8 mouse cellular contexts compared by ENCODE assay signal in the genomic region with DNA sequence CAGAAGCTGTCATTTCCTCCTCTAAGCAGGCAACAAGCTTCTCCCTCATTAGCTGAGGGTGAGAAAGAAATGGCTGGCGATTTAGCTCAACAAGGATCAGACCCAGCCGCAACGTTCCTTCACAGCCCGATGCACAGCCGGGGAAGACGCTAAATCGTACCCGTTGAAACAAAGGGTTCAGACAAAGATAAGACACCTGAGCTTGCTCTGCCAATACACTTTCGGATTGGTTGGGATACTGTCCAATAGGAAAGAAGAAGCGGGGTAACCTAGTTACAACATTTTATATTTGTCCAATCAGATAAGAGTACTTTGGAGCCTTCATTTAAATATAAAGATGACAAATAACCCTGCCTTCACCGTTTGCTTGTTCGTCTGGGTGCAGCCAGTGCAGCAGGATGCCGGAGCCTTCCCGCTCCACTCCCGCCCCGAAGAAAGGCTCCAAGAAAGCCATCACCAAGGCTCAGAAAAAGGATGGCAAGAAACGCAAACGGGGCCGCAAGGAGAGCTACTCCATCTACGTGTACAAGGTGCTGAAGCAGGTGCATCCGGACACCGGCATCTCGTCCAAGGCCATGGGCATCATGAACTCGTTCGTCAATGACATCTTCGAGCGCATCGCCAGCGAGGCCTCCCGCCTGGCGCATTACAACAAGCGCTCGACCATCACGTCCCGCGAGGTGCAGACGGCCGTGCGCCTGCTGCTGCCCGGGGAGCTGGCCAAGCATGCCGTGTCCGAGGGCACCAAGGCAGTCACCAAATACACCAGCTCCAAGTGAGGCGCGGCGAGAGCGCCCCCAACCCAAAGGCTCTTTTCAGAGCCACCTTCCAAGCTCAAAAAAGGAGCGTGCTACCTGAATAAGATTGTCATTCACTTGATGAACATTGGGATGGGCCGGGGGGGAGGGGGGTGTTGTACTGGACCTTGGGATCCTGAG. TPM values are rescaled to one million over a fixed set of nuclear protein-coding genes. Genes with fewer than 3 reads are reported as not detected.
A peak's percentile ranks its signal among the peaks of the same experiment; 100 is the strongest.
DNase-seq lines count a peak whose midpoint lies in the region; ATAC-seq lines count a peak whose summit lies in the region.

Gene Hist3h2ba, plus strand, starts transcription at position 379 of the 938 bp plus-strand sequence.

- H3K9ac ChIP-seq in intestine, embryonic 14.5 days (ENCODE audit: low read length): peak within 1 kb of the TSS; percentile 61

- H3K27ac ChIP-seq in intestine, embryonic 14.5 days (ENCODE audit: low read depth): peak within 1 kb of the TSS; percentile 93

- H3K4me2 ChIP-seq in intestine, embryonic 14.5 days (ENCODE audit: low read length): peak within 1 kb of the TSS; percentile 80

- peaks cover 14% of the 10 kb centered on the region for H3K4me1 ChIP-seq in intestine, embryonic 14.5 days (replicated peaks; ENCODE audit: control insufficient read depth, insufficient read depth, low read length)
- H3K4me1 ChIP-seq in megakaryocyte, embryonic 14.5 days: peaks cover 31% of the 10 kb centered on the region

- H3K9me3 ChIP-seq in intestine, embryonic 14.5 days (ENCODE audit: control insufficient read depth, low read length): no peaks in the 10 kb centered on the region
- H3K9me3 ChIP-seq in megakaryocyte, embryonic 14.5 days: no peaks in the 10 kb centered on the region

- peak; percentile 81 for ATAC-seq in frontal cortex, adult (ENCODE audit: low TSS enrichment)
- ATAC-seq in intestine, embryonic 14.5 days (replicated peaks; ENCODE audit: low FRiP score, low TSS enrichment, low read depth): peak; percentile 90

- WGBS in intestine, embryonic 14.5 days: under 1% methylated on average over 47 of the region's 48 CpGs

- H3K27me3 ChIP-seq in intestine, embryonic 14.5 days (replicated peaks; ENCODE audit: control insufficient read depth, insufficient read depth, low read length): no peaks in the 10 kb centered on the region
- H3K27me3 ChIP-seq in megakaryocyte, embryonic 14.5 days (replicated peaks): peaks cover 69% of the 10 kb centered on the region

- no peaks in the 10 kb centered on the region for H3K36me3 ChIP-seq in intestine, embryonic 14.5 days (ENCODE audit: control insufficient read depth, insufficient read depth, low read length)
- no peaks in the 10 kb centered on the region for H3K36me3 ChIP-seq in megakaryocyte, embryonic 14.5 days (replicated peaks; ENCODE audit: low read length)

- peak; percentile 88 for DNase-seq in ZHBTc4 (ENCODE audit: low read depth, low spot score)
- DNase-seq in cerebellum, adult 9-11 months: peak; percentile 92
- DNase-seq in intestine, embryonic 14.5 days (ENCODE audit: low spot score): peak; percentile 88
- DNase-seq in left cerebral cortex, adult 9 months (ENCODE audit: low spot score in 2 of 2): peak; percentile 88 to 94
- DNase-seq in right cerebral cortex, postnatal 25 days: peak; percentile 80
- no peak for DNase-seq in urinary bladder, postnatal 10 days (ENCODE audit: low spot score)

- H3K4me3 ChIP-seq in intestine, embryonic 14.5 days (ENCODE audit: low read depth, low read length): peak within 1 kb of the TSS; percentile 48
- H3K4me3 ChIP-seq in megakaryocyte, embryonic 14.5 days (replicated peaks): peak within 1 kb of the TSS; percentile 87

RNA-seq across cellular contexts. Expression of gene Hist3h2ba, which starts in this region (rescaled TPM):
- polyA plus RNA-seq in intestine, embryonic 14.5 days (2014; fragmentation: Nextera tagmentation; extraction: Ambion mirVana): 24.9 and 26.3 TPM in 2 replicates
- 5.3 and 6.7 TPM in 2 replicates for polyA plus RNA-seq in megakaryocyte, embryonic 14.5 days (2012; ENCODE audit: insufficient read depth, low replicate concordance)
